25 mouse cellular contexts compared by ENCODE assay signal in the genomic region with DNA sequence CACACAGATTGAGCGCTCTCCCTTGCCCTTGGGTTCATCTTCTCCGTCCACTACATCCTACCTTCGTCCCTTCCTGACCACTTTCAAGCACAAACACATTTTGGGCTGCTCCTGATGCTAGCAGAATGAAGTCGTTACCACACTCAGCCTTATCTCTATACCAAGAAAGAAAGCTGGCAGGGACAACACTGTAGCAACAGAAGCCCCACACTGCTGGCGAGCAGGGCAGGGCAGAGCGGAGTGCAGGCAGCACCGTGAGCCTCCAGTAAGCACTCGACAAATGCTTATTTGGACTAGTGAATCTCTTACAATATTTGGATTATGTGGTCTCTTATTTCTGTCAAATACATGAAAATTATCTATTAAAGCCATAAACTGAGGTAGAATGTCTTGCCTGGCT. TPM values are rescaled to one million over a fixed set of nuclear protein-coding genes. Genes with fewer than 3 reads are reported as not detected.
DNase-seq lines count a peak whose midpoint lies in the region; ATAC-seq lines count a peak whose summit lies in the region.
"Had no signal": no experiment of that assay in that cellular context is flagged by ENCODE, and none has a peak within 500 bp of the region (broad histone marks: within the 10 kb centered on the region; RNA-seq: fewer than 3 reads in every experiment).

No protein-coding gene starts in this region.

- no peak overlapping the region for H3K27ac ChIP-seq in forebrain, embryonic 11.5 days (ENCODE audit: low read depth, low read length)
- H3K27ac ChIP-seq in forebrain, embryonic 15.5 days (replicated peaks) = no peak overlapping the region
- no peak overlapping the region for H3K27ac ChIP-seq in midbrain, embryonic 11.5 days (ENCODE audit: low read depth, low read length)
- H3K27ac ChIP-seq in midbrain, embryonic 10.5 days (replicated peaks) = no peak overlapping the region
- H3K27ac ChIP-seq: embryonic facial prominence, embryonic 10.5 days; embryonic facial prominence, embryonic 12.5 days; forebrain, embryonic 12.5 days had no signal

- no peaks in the 10 kb centered on the region for H3K36me3 ChIP-seq in forebrain, embryonic 11.5 days (ENCODE audit: control insufficient read depth, insufficient read depth, low read length)
- H3K36me3 ChIP-seq in forebrain, embryonic 15.5 days = no peaks in the 10 kb centered on the region
- H3K36me3 ChIP-seq in midbrain, embryonic 11.5 days (ENCODE audit: control insufficient read depth, insufficient read depth, low read length) = no peaks in the 10 kb centered on the region
- H3K36me3 ChIP-seq in midbrain, embryonic 10.5 days = peaks cover 22% of the 10 kb centered on the region

- no peak overlapping the region for H3K9ac ChIP-seq in forebrain, embryonic 11.5 days (ENCODE audit: low read length)
- no peak overlapping the region for H3K9ac ChIP-seq in forebrain, embryonic 15.5 days (replicated peaks)
- H3K9ac ChIP-seq in midbrain, embryonic 11.5 days (ENCODE audit: low read length) = no peak overlapping the region
- H3K9ac ChIP-seq: embryonic facial prominence, embryonic 12.5 days; forebrain, embryonic 12.5 days; forebrain, postnatal 0 days had no signal

- no peaks in the 10 kb centered on the region for H3K9me3 ChIP-seq in forebrain, embryonic 11.5 days (ENCODE audit: control insufficient read depth, low read length)
- H3K9me3 ChIP-seq in forebrain, embryonic 15.5 days = no peaks in the 10 kb centered on the region
- H3K9me3 ChIP-seq in midbrain, embryonic 11.5 days (ENCODE audit: control insufficient read depth, low read length) = no peaks in the 10 kb centered on the region
- H3K9me3 ChIP-seq in midbrain, embryonic 10.5 days (replicated peaks) = no peaks in the 10 kb centered on the region
- H3K9me3 ChIP-seq: embryonic facial prominence, embryonic 10.5 days; embryonic facial prominence, embryonic 12.5 days; forebrain, embryonic 12.5 days; G1E had no signal

- no peaks in the 10 kb centered on the region for H3K27me3 ChIP-seq in forebrain, embryonic 11.5 days (ENCODE audit: control insufficient read depth, insufficient read depth, low read length)
- H3K27me3 ChIP-seq in forebrain, embryonic 15.5 days = no peaks in the 10 kb centered on the region
- no peaks in the 10 kb centered on the region for H3K27me3 ChIP-seq in midbrain, embryonic 11.5 days (ENCODE audit: control insufficient read depth, insufficient read depth, low read length)
- H3K27me3 ChIP-seq in midbrain, embryonic 10.5 days (ENCODE audit: low read depth, poor library complexity, severe bottlenecking) = no peaks in the 10 kb centered on the region
- H3K27me3 ChIP-seq: CH12.LX; embryonic facial prominence, embryonic 12.5 days; forebrain, embryonic 12.5 days; Patski had no signal

- no peak overlapping the region for H3K4me3 ChIP-seq in forebrain, embryonic 11.5 days (ENCODE audit: low read depth, low read length)
- H3K4me3 ChIP-seq in forebrain, embryonic 15.5 days = no peak overlapping the region
- no peak overlapping the region for H3K4me3 ChIP-seq in midbrain, embryonic 11.5 days (ENCODE audit: low read depth, low read length)
- H3K4me3 ChIP-seq in midbrain, embryonic 10.5 days = no peak overlapping the region
- H3K4me3 ChIP-seq: embryonic facial prominence, embryonic 10.5 days; embryonic facial prominence, embryonic 12.5 days; forebrain, embryonic 12.5 days had no signal

- ATAC-seq in forebrain, embryonic 11.5 days (replicated peaks; ENCODE audit: low FRiP score) = no peak
- no peak for ATAC-seq in forebrain, embryonic 15.5 days (replicated peaks)
- no peak for ATAC-seq in midbrain, embryonic 11.5 days (ENCODE audit: low FRiP score)
- ATAC-seq: activated CD4-positive, CD25-positive, alpha-beta regulatory T cell, adult 4 months; CD4-positive, CD25-positive, alpha-beta regulatory T cell, adult 4 months; forebrain, embryonic 14.5 days; forebrain, postnatal 0 days; Patski had no signal

- H3K4me1 ChIP-seq in forebrain, embryonic 11.5 days (replicated peaks; ENCODE audit: control insufficient read depth, insufficient read depth, low read length) = no peaks in the 10 kb centered on the region
- H3K4me1 ChIP-seq in forebrain, embryonic 15.5 days = no peaks in the 10 kb centered on the region
- H3K4me1 ChIP-seq in midbrain, embryonic 11.5 days (ENCODE audit: control insufficient read depth, insufficient read depth, low read length) = no peaks in the 10 kb centered on the region
- H3K4me1 ChIP-seq in midbrain, embryonic 10.5 days = 0 out of 2 replicates have a peak, but pooled peaks cover under 1% of the 10 kb centered on the region
- H3K4me1 ChIP-seq: forebrain, embryonic 12.5 days had no signal

- peak; percentile 21 for DNase-seq in forebrain, embryonic 11.5 days (ENCODE audit: low spot score)
- peak; percentile 31 for DNase-seq in midbrain, embryonic 11.5 days (ENCODE audit: low spot score, missing footprints)
- DNase-seq in midbrain, embryonic 10.5 days (ENCODE audit: low spot score) = no peak
- DNase-seq in gastrocnemius, postnatal 25 days = no peak
- DNase-seq: adrenal gland, adult 8-10 months; adrenal gland, postnatal 14 days; adrenal gland, postnatal 36 days; B cell, adult 2 months; cerebellum, adult 11-12 months; cerebellum, adult 2 months; cerebellum, adult 9-10 months; cerebellum, postnatal 10 days; cerebellum, postnatal 25 days; forebrain, postnatal 0 days had no signal

- WGBS in forebrain, embryonic 11.5 days = 94% methylated on average over 8 of the region's 8 CpGs
- 88% methylated on average over 8 of the region's 8 CpGs for whole genome bisulfite sequencing in forebrain, embryonic 15.5 days
- WGBS in midbrain, embryonic 11.5 days = 91% methylated on average over 8 of the region's 8 CpGs
- 94% methylated on average over 8 of the region's 8 CpGs for WGBS in midbrain, embryonic 10.5 days

- no peak overlapping the region for H3K4me2 ChIP-seq in forebrain, embryonic 11.5 days (ENCODE audit: low read depth, low read length, severe bottlenecking)
- no peak overlapping the region for H3K4me2 ChIP-seq in forebrain, embryonic 15.5 days (replicated peaks)
- no peak overlapping the region for H3K4me2 ChIP-seq in midbrain, embryonic 11.5 days
- H3K4me2 ChIP-seq: embryonic facial prominence, embryonic 12.5 days; forebrain, embryonic 12.5 days had no signal

RNA-seq across cellular contexts. Expression of gene Cldn22, which starts 59.5 kb away (rescaled TPM):
- not detected in 2 replicates for polyA plus RNA-seq in forebrain, embryonic 11.5 days (2014; fragmentation: Nextera tagmentation; extraction: Ambion mirVana)
- polyA plus RNA-seq in forebrain, embryonic 15.5 days (2015; fragmentation: Nextera tagmentation; extraction: Ambion mirVana) = not detected in 2 replicates
- not detected in 2 replicates for polyA plus RNA-seq in midbrain, embryonic 11.5 days (2014; fragmentation: Nextera tagmentation; extraction: Ambion mirVana)
- polyA plus RNA-seq in midbrain, embryonic 10.5 days (2016; fragmentation: Nextera tagmentation; extraction: Ambion mirVana) = not detected in 2 replicates
- under 1 TPM; 0.64 to 0.67 TPM for total RNA-seq in gastrocnemius, postnatal 25 days (2021)
- total RNA-seq: CH12.LX; forebrain, postnatal 0 days had no signal
- polyA plus RNA-seq: CD4-positive, CD25-positive, alpha-beta regulatory T cell, adult 4 months; embryonic facial prominence, embryonic 10.5 days; embryonic facial prominence, embryonic 12.5 days; embryonic facial prominence, embryonic 14.5 days; forebrain, embryonic 12.5 days; forebrain, embryonic 14.5 days; forebrain, postnatal 0 days; G1E; Patski had no signal

Comparison
In these comparisons a context has a peak if more than half of its experiments do, and no peak if none do; other contexts are left out.
1. DNase-seq: peak in forebrain, embryonic 11.5 days (single experiment) and midbrain, embryonic 11.5 days (single experiment); none in midbrain, embryonic 10.5 days (single experiment) and gastrocnemius, postnatal 25 days (single experiment).